Mouse (Mus musculus) layer of hippocampus, postnatal 25 days (tissue): ENCODE measurements around the gene Gpn1. TPM values are rescaled to one million over a fixed set of nuclear protein-coding genes. Genes with fewer than 3 reads are reported as not detected.
A peak's percentile ranks its signal among the peaks of the same experiment; 100 is the strongest.
"Not testable (repeated sequence)": the region's sequence is repeated elsewhere in the genome, so short reads cannot be mapped to it uniquely, and the experiment has no call there.

Experiments used
- DNase-seq, 2 experiments: peaks; one replicate each; pipeline ENCODE4 v3.0.0; 2022; ENCODE audit warnings: mixed read lengths in 2 of 2, low spot score in 1 of 2; ENCODE audit errors: extremely low spot score in 1 of 2
- total RNA-seq, 2 experiments: library from RNA; stranded (reverse); gene quantifications; 2 replicates each; pipeline ENCODE4 v1.2.3; 2021

Gpn1 gene
- 10 to 100 TPM; 31.8 to 34.1 TPM for total RNA-seq

- DNase-seq: peak; percentile 72 to 77
These were observed at the start of gene Gpn1 for GRCm38 (mm10) chr5:31494513-31495297. Gene Gpn1 (plus strand): TSS chr5:31494741.

DNA sequence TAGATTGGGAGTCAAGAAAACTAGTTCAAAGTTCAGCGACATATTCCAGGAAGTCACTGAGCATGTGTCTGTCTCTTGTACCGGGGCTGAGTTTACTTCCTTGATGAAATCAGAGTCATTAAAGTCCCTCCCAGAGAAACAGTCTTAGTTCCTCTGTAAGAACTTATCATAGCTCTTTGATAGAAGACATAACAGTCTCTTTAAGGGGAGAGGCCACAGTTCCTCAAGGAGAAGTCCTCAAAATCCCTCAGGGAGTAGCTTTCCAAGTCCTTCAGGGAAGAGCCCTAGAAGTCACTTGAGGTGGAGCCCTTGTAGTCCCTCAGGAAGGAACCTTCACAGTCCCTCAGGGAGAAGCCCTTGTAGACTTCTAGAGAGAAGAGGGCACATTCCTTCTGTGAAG lies 43.2 kb upstream of the Gpn1 start:
- no peak for DNase-seq

DNA sequence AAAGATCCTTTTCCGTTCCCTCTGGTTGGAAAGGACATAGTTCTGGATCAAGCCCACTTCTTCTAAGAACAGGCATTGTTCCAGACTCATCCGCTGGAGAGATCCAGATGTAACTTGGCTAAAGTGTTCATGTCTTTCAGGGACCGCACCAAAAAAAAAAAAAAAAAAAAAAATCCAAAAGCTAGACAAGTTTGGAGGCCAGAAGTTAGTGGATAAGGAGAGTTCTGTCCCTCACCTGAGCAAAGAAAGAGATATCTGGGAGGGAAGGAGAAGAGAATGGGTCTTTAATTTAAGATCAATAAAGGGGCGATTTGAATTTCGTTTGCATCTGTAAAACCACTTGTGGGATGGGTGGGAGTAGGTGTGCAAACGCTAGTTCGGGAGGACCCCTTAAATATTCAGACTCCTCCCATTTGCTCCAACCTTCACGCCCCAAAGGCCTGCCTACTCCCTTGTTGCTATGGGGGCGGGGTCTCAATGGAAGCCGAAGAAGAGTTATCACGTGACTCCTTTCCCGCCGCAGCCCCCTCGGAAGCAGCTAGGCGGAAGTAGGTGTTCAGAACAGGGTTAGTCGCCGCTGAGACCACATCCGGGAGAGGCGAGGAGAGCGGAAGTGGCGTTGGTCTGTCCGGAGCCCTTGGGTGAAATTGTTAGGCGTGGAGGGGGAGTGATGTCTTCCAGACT lies 42.5 kb upstream of the Gpn1 start, which contains the start of gene Zfp512:
Zfp512 (plus strand) TSS at position 554 of the 684 bp plus-strand sequence.
- peak; percentile 72 to 75 for DNase-seq

DNA sequence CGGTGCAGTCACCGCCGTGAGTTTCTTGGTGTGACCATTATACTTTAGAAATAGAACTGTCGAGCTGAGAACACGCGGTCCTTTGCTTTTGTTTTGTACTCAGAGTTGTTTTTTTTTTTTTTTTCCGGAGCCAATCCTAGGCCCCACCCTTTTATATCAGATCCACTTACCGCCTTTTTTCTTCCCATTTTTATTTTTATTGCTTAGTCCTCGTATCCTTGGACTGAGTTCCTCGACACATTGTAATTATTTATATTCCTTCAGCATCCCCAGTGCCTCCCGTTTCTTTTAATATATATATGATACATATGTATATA lies 42.0 kb upstream of the Gpn1 start:
- no peak for DNase-seq

DNA sequence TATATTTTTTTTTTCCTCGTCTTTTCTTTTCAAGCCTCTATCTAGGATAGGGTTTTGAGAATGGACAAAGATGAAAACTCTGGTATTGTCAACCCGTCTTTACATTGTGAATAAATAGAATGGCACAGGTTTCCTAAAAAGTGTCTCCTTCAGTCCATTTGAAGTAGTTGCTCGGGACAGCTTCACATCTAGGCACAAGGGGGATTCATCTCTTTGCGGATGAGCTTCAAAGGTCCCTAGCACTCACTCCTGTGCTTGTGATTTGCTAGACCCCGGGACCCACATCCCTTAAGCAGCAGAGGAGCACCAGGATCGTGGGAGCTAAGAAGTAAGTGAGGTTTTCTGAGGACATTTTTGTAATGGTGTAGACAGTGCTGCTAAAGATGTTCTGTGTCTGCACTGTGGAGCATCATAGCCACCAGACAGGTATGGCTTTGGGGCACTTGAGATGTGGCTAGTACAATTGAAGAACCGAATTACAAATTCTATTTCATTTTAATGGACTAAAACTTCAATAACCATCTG lies 41.6 kb upstream of the Gpn1 start:
- no peak for DNase-seq

- DNase-seq: no peak
These were observed 26.7 kb upstream of the Gpn1 start for GRCm38 (mm10) chr5:31467798-31468197.

- DNase-seq: no peak
These were observed 24.8 kb upstream of the Gpn1 start for GRCm38 (mm10) chr5:31469711-31470110.

GRCm38 (mm10) chr5:31470334-31470733 lies 24.2 kb upstream of the Gpn1 start:
- peak in 1 of 2 experiments; percentile 56 for DNase-seq

- no peak for DNase-seq
These were observed 14.0 kb upstream of the Gpn1 start for GRCm38 (mm10) chr5:31480536-31480935.

GRCm38 (mm10) chr5:31485440-31485839 lies 9.1 kb upstream of the Gpn1 start, which contains the start of gene 4930548H24Rik:
Gene 4930548H24Rik (plus strand): TSS chr5:31485740.
- no peak for DNase-seq

- DNase-seq: no peak
These were observed 6.7 kb upstream of the Gpn1 start for GRCm38 (mm10) chr5:31487889-31488288.

GRCm38 (mm10) chr5:31489116-31489769 lies 5.3 kb upstream of the Gpn1 start:
- DNase-seq: no peak

DNA sequence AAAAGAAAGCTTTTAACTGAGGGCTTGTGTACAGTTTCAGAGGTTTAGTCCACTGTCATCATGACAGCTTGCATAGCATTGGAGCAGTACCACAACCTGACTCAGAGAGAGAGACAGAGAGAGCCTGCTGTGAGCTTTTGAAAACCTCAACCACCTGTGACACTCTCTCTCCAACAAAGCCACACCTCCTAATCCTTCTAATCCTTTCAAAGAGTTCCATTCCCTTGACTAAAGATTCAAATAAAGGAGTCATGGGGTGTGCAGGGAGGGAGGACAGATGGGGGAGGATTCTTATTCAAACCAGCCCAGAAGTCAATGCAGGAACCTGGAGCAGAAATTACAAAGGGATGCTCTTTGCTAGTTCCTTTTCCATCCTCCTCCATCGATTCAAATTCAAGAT lies 2.5 kb upstream of the Gpn1 start:
- no peak for DNase-seq

GRCm38 (mm10) chr5:31504843-31505242 lies 10.3 kb downstream of the Gpn1 start:
- DNase-seq: no peak

DNA sequence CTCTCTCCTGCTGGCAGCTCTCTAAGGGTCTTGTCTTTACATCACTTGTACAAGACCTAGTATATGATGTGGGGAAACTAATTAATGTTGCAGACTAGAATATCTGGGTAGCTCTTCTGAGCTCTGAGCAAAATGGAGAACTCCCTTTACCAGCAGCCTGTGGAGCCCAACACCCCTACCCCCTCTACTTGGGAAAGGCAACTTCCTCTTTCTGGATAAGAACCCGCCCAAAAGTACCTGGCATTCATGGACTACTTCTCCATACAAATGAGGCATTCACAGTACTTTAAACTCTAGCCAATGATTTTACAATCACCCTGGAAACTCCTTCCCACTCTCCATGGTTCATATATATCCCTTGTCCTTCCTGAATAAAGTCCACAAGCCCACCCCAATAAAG lies 17.9 kb downstream of the Gpn1 start:
- DNase-seq: no peak

DNA sequence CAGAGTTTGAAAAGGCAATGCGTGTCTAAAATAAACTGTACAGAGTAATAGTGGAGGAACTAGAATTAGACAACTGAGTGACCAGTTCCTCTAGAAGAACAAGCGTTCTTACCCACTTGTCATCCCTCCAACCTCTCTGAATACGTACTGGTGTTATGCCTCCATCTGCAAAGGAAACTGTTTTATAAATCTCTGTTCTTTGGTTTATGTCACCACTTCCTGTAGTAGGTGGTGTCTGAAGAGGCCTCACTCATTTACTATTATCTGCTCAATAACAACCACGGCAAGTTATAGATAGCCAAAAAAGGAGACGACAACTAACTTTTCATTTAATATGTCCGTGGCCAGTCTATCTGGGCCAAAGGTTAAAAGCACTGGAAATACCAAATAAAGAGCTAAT lies 26.0 kb downstream of the Gpn1 start:
- no peak for DNase-seq

GRCm38 (mm10) chr5:31526354-31527116 lies 32.0 kb downstream of the Gpn1 start, which contains the start of gene Slc4a1ap:
Gene Slc4a1ap (plus strand): TSS chr5:31526995.
- peak; percentile 79 for DNase-seq

DNA sequence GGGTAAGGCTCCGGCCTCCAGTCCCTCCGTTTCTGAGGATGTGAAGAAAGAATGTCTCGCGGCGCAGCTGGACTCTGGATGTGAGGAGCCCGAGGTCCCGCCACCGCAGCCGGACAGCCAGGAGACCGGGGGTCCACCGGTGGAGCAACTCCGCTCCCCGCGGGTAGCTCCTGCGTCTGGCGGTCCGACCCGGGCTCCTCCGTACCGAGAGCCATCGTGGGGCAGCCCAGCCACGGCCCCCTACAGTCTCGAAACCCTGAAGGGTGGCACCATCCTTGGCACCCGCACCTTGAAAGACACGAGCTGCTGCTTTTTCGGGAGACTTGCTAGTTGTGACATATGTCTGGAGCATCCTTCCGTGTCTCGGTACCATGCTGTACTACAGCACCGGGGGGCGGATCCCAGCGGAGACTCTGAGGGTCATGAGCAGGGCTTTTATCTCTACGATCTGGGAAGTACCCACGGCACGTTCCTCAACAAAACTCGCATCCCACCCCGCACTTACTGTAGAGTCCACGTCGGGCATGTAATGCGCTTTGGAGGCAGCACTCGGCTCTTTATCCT lies 32.7 kb downstream of the Gpn1 start:
- no peak for DNase-seq

GRCm38 (mm10) chr5:31527707-31528106 lies 33.2 kb downstream of the Gpn1 start, which contains the start of gene Supt7l:
Gene Supt7l (minus strand): TSS chr5:31527807.
- not testable (repeated sequence) for DNase-seq

GRCm38 (mm10) chr5:31528560-31528959 lies 34.0 kb downstream of the Gpn1 start:
- DNase-seq: no peak
